Mouse (Mus musculus): Measurements from ENCODE around the gene Sox6. TPM values are rescaled to one million over a fixed set of nuclear protein-coding genes. Genes with fewer than 3 reads are reported as not detected.
A peak's percentile ranks its signal among the peaks of the same experiment; 100 is the strongest.

Sox6 gene
- polyA plus RNA-seq, 1 experiment from 2014 or later, result 63.2 TPM

- H3K27ac ChIP-seq (replicated peaks), result peak overlapping the region; percentile 52; the same call in 1 of the 2 replicates
- peak overlapping the region; percentile 43; the same call in 1 of the 2 replicates for H3K9ac ChIP-seq (replicated peaks)
- H3K27me3 ChIP-seq, result no peaks in the 10 kb centered on the region
- ATAC-seq (ENCODE audit: low FRiP score, low read depth), result no peak
- no peaks in the 10 kb centered on the region for H3K36me3 ChIP-seq
- H3K4me3 ChIP-seq, result peak overlapping the region; percentile 28
- no peaks in the 10 kb centered on the region for H3K9me3 ChIP-seq
- H3K4me1 ChIP-seq, result peaks cover 44% of the 10 kb centered on the region
- H3K4me2 ChIP-seq (replicated peaks), result peak overlapping the region; percentile 52
- WGBS, result 11% methylated on average over 18 of the region's 18 CpGs
These were observed 371.8 kb downstream of the Sox6 start for GRCm38 (mm10) chr7:115666686-115667382.

GRCm38 (mm10) chr7:115663399-115663798 is 375.2 kb downstream of the Sox6 start:
- Histone ChIP-seq H3K9me3 (no peaks in the 10 kb centered on the region), H3K4me1 (peaks cover 37% of the 10 kb centered on the region), H3K27me3 (no peaks in the 10 kb centered on the region), H3K4me2 (replicated peaks) (no peak overlapping the region), H3K27ac (replicated peaks) (0 out of 2 replicates have a peak overlapping the region, but pooled peaks have one; percentile 35), H3K36me3 (no peaks in the 10 kb centered on the region), H3K4me3 (no peak overlapping the region), H3K9ac (replicated peaks) (no peak overlapping the region)
- no peak for ATAC-seq (ENCODE audit: low FRiP score, low read depth)
- 44% methylated on average over 6 of the region's 6 CpGs for WGBS

GRCm38 (mm10) chr7:115662121-115662520 is 376.5 kb downstream of the Sox6 start:
- Histone ChIP-seq H3K4me3 (no peak overlapping the region), H3K36me3 (no peaks in the 10 kb centered on the region), H3K4me2 (replicated peaks) (no peak overlapping the region), H3K27ac (replicated peaks) (no peak overlapping the region), H3K4me1 (peaks cover 27% of the 10 kb centered on the region), H3K27me3 (no peaks in the 10 kb centered on the region), H3K9me3 (no peaks in the 10 kb centered on the region), H3K9ac (replicated peaks) (no peak overlapping the region)
- 89% methylated on average over 9 of the region's 9 CpGs for WGBS
- no peak for ATAC-seq (ENCODE audit: low FRiP score, low read depth)

GRCm38 (mm10) chr7:115646696-115647095 is 391.9 kb downstream of the Sox6 start:
- H3K4me3 ChIP-seq, result no peak overlapping the region
- H3K4me2 ChIP-seq (replicated peaks), result no peak overlapping the region
- peak overlapping the region; percentile 84 for H3K27ac ChIP-seq (replicated peaks)
- no peaks in the 10 kb centered on the region for H3K27me3 ChIP-seq
- no peak overlapping the region for H3K9ac ChIP-seq (replicated peaks)
- no peaks in the 10 kb centered on the region for H3K9me3 ChIP-seq
- H3K36me3 ChIP-seq, result no peaks in the 10 kb centered on the region
- ATAC-seq (ENCODE audit: low FRiP score, low read depth), result no peak
- peaks cover 31% of the 10 kb centered on the region for H3K4me1 ChIP-seq

GRCm38 (mm10) chr7:115645971-115646447 is 392.6 kb downstream of the Sox6 start:
- Histone ChIP-seq H3K4me3 (no peak overlapping the region), H3K4me1 (peaks cover 31% of the 10 kb centered on the region), H3K9ac (replicated peaks) (no peak overlapping the region; the same call in 1 of the 2 replicates), H3K27me3 (no peaks in the 10 kb centered on the region), H3K36me3 (no peaks in the 10 kb centered on the region), H3K4me2 (replicated peaks) (peak overlapping the region; percentile 13), H3K9me3 (no peaks in the 10 kb centered on the region), H3K27ac (replicated peaks) (peak overlapping the region; percentile 84)
- ATAC-seq (ENCODE audit: low FRiP score, low read depth), result peak; percentile 77
- 4% methylated on average over 5 of the region's 5 CpGs for WGBS

GRCm38 (mm10) chr7:115645272-115645970 is 393.2 kb downstream of the Sox6 start:
- peak overlapping the region; percentile 13 for H3K4me2 ChIP-seq (replicated peaks)
- ATAC-seq (ENCODE audit: low FRiP score, low read depth), result peak; percentile 91
- H3K9ac ChIP-seq (replicated peaks), result no peak overlapping the region
- no peak overlapping the region for H3K4me3 ChIP-seq
- no peaks in the 10 kb centered on the region for H3K27me3 ChIP-seq
- H3K27ac ChIP-seq (replicated peaks), result peak overlapping the region; percentile 84
- H3K9me3 ChIP-seq, result no peaks in the 10 kb centered on the region
- peaks cover 31% of the 10 kb centered on the region for H3K4me1 ChIP-seq
- no peaks in the 10 kb centered on the region for H3K36me3 ChIP-seq
- 3% methylated on average over 1 of the region's 1 CpGs for WGBS

- WGBS, result 94% methylated on average over 3 of the region's 3 CpGs
- Histone ChIP-seq H3K9me3 (no peaks in the 10 kb centered on the region), H3K4me1 (peaks cover 9% of the 10 kb centered on the region), H3K4me3 (no peak overlapping the region), H3K4me2 (replicated peaks) (no peak overlapping the region), H3K36me3 (no peaks in the 10 kb centered on the region), H3K27me3 (no peaks in the 10 kb centered on the region), H3K27ac (replicated peaks) (no peak overlapping the region), H3K9ac (replicated peaks) (no peak overlapping the region)
- ATAC-seq (ENCODE audit: low FRiP score, low read depth), result no peak
These were observed 407.9 kb downstream of the Sox6 start for GRCm38 (mm10) chr7:115630691-115631090.

- Histone ChIP-seq H3K4me3 (no peak overlapping the region), H3K4me2 (replicated peaks) (no peak overlapping the region), H3K4me1 (peaks cover 13% of the 10 kb centered on the region), H3K9me3 (no peaks in the 10 kb centered on the region), H3K36me3 (no peaks in the 10 kb centered on the region), H3K9ac (replicated peaks) (no peak overlapping the region), H3K27me3 (no peaks in the 10 kb centered on the region), H3K27ac (replicated peaks) (no peak overlapping the region)
- ATAC-seq (ENCODE audit: low FRiP score, low read depth), result no peak
- WGBS, result 85% methylated on average over 4 of the region's 4 CpGs
These were observed 408.3 kb downstream of the Sox6 start for GRCm38 (mm10) chr7:115630287-115630686.

GRCm38 (mm10) chr7:115628766-115629165 is 409.8 kb downstream of the Sox6 start:
- Histone ChIP-seq H3K36me3 (no peaks in the 10 kb centered on the region), H3K27ac (replicated peaks) (no peak overlapping the region), H3K4me3 (no peak overlapping the region), H3K9me3 (no peaks in the 10 kb centered on the region), H3K4me1 (peaks cover 28% of the 10 kb centered on the region), H3K4me2 (replicated peaks) (no peak overlapping the region), H3K9ac (replicated peaks) (no peak overlapping the region), H3K27me3 (no peaks in the 10 kb centered on the region)
- WGBS, result 87% methylated on average over 1 of the region's 1 CpGs
- ATAC-seq (ENCODE audit: low FRiP score, low read depth), result no peak

GRCm38 (mm10) chr7:115625956-115626355 is 412.6 kb downstream of the Sox6 start:
- H3K4me3 ChIP-seq, result no peak overlapping the region
- no peak overlapping the region for H3K9ac ChIP-seq (replicated peaks)
- 0 out of 2 replicates have a peak overlapping the region, but pooled peaks have one; percentile 30 for H3K27ac ChIP-seq (replicated peaks)
- H3K36me3 ChIP-seq, result no peaks in the 10 kb centered on the region
- no peaks in the 10 kb centered on the region for H3K9me3 ChIP-seq
- H3K27me3 ChIP-seq, result no peaks in the 10 kb centered on the region
- no peak overlapping the region for H3K4me2 ChIP-seq (replicated peaks)
- H3K4me1 ChIP-seq, result peaks cover 30% of the 10 kb centered on the region
- no peak for ATAC-seq (ENCODE audit: low FRiP score, low read depth)
- WGBS, result 82% methylated on average over 4 of the region's 4 CpGs

- H3K4me3 ChIP-seq, result no peak overlapping the region
- no peaks in the 10 kb centered on the region for H3K36me3 ChIP-seq
- H3K27me3 ChIP-seq, result no peaks in the 10 kb centered on the region
- H3K4me2 ChIP-seq (replicated peaks), result peak overlapping the region; percentile 19; the same call in 1 of the 2 replicates
- ATAC-seq (ENCODE audit: low FRiP score, low read depth), result peak; percentile 44; the same call in 1 of the 2 replicates
- H3K4me1 ChIP-seq, result peaks cover 30% of the 10 kb centered on the region
- H3K9ac ChIP-seq (replicated peaks), result no peak overlapping the region
- peak overlapping the region; percentile 15; the same call in 1 of the 2 replicates for H3K27ac ChIP-seq (replicated peaks)
- WGBS, result 26% methylated on average over 8 of the region's 8 CpGs
- H3K9me3 ChIP-seq, result no peaks in the 10 kb centered on the region
These were observed 413.6 kb downstream of the Sox6 start for GRCm38 (mm10) chr7:115624907-115625552.

GRCm38 (mm10) chr7:115624451-115624850 is 414.1 kb downstream of the Sox6 start:
- no peaks in the 10 kb centered on the region for H3K27me3 ChIP-seq
- 57% methylated on average over 5 of the region's 5 CpGs for WGBS
- no peaks in the 10 kb centered on the region for H3K36me3 ChIP-seq
- no peak overlapping the region for H3K9ac ChIP-seq (replicated peaks)
- no peak overlapping the region for H3K4me3 ChIP-seq
- no peak overlapping the region for H3K4me2 ChIP-seq (replicated peaks)
- peaks cover 30% of the 10 kb centered on the region for H3K4me1 ChIP-seq
- 0 out of 2 replicates have a peak, but pooled peaks have one; percentile 9 for ATAC-seq (ENCODE audit: low FRiP score, low read depth)
- H3K27ac ChIP-seq (replicated peaks), result peak overlapping the region; percentile 15; the same call in 1 of the 2 replicates
- no peaks in the 10 kb centered on the region for H3K9me3 ChIP-seq
